In the genomic region with DNA sequence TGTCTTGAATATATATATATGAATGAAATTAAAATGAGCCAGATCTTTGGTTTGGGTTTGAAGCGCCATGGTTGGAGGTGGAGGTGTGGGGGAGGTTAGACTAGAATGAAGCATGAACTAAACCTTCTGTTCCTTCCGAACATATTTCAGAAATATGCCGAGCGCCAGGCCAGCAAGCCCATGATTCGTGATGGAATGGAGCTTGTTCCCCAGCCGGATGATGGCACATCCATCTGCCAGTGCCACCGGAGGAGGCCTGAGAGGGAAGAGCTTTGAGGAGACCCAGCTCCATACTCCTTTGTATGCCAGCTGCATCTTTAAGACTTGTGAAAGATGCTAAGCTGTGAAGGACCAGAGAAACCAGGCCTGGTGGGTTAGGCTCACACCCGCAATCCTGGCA, we compare ENCODE assay signal across 15 mouse cellular contexts. TPM values are rescaled to one million over a fixed set of nuclear protein-coding genes. Genes with fewer than 3 reads are reported as not detected.
"Had no signal": no experiment of that assay in that cellular context is flagged by ENCODE, and none has a peak within 500 bp of the region (broad histone marks: within the 10 kb centered on the region; RNA-seq: fewer than 3 reads in every experiment).

No protein-coding gene starts in this region.

- H3K4me3 ChIP-seq: limb, embryonic 12.5 days; limb, embryonic 15.5 days; stomach, embryonic 15.5 days had no signal

- DNase-seq: kidney, adult 18-20 months; kidney, postnatal 14 days; left cerebral cortex, postnatal 4 days; liver, postnatal 0 days; lung, embryonic 14.5 days; midbrain, embryonic 14.5 days; right cerebral cortex, postnatal 14 days; spleen, adult 18-20 months; thymus, postnatal 25 days had no signal

- H3K27ac ChIP-seq: limb, embryonic 12.5 days; limb, embryonic 15.5 days; liver, embryonic 14.5 days; macrophage; stomach, embryonic 15.5 days had no signal

RNA-seq across cellular contexts. Expression of gene 4930550C14Rik, which starts 2.6 kb away (rescaled TPM):
- total RNA-seq: left cerebral cortex, postnatal 4 days; midbrain, postnatal 0 days had no signal
